Mouse (Mus musculus) gastrocnemius, postnatal 25 days (tissue): ENCODE data around the gene Cldn1. TPM values are rescaled to one million over a fixed set of nuclear protein-coding genes. Genes with fewer than 3 reads are reported as not detected.

Experiments used
- DNase-seq: peaks from one replicate; pipeline ENCODE4 v3.0.0; 2022
- long read RNA-seq, 2 experiments: library from polyadenylated mRNA; stranded (forward); transcript quantifications; one replicate each; pipeline ENCODE4 v2.0.0; 2021
- total RNA-seq, 2 experiments: library from RNA; stranded (reverse); gene quantifications; 1 replicate in 1 of 2; 2 replicates in 1 of 2; pipeline ENCODE4 v1.2.3; 2021

Cldn1 gene
- 1 to 10 TPM; 2.3 to 2.9 TPM for total RNA-seq
- long read RNA-seq, experiment 1, partial matches to known transcripts = 0 of 1 reads
- long read RNA-seq, experiment 1, other reads (novel, unspliced or antisense) = 0 of 1 reads
- long read RNA-seq, experiment 2, partial matches to known transcripts = 0 of 1 reads
- long read RNA-seq, experiment 2, other reads (novel, unspliced or antisense) = 0 of 1 reads

DNA sequence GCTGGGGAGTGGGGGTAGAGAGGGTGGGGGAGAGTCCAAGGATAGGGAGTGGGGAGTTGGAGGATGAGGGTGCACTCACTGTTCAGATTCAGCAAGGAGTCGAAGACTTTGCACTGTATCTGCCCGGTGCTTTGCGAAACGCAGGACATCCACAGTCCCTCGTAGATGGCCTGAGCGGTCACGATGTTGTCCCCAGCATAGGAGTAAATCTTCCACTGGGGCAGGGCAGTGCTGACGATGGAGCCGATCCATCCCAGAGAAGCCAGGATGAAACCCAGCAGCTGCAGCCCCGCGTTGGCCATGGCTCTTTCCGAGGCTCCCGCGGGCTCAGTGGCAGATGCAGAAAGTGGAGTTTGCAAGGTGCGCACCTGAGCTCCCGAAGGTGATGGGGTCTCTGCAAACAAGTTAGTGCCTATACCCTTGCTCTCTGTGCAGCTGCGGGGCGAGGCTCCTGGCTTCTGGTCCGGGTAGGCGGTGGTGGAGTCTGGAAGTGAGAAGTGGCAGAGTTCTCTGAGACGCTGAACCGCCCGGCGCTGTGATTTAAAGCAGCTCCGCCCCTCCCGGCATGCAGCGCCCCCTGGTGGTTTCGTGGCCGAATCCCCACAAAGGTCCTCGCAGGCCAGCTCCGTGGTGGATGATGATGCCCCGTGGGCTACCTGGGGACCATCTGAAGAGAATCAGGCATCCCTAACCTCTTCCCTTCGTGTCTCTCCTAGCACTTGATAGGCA is at the start of gene Cldn1:
Gene Cldn1 (minus strand): TSS at position 517 of the 729 bp plus-strand sequence.
- DNase-seq = peak; percentile 53

DNA sequence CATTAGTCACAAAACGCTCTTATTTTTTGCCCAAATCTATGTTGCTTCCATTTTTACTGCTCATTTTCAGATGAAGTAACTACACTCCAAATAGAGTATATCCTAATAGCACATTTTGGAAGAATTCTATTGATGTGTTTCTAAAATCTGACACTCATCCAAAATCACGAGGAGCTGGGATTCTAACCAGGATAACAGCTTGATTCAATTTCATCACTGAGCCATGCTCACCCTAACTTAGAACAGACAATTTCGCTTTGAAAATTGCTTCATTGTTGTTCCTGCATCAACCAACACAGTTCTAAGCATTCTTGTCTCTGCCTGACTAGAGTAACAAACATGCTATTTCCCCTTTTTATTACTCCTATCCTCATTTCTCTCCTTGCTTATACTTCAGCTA is 47.0 kb upstream of the Cldn1 start:
- DNase-seq = no peak

DNA sequence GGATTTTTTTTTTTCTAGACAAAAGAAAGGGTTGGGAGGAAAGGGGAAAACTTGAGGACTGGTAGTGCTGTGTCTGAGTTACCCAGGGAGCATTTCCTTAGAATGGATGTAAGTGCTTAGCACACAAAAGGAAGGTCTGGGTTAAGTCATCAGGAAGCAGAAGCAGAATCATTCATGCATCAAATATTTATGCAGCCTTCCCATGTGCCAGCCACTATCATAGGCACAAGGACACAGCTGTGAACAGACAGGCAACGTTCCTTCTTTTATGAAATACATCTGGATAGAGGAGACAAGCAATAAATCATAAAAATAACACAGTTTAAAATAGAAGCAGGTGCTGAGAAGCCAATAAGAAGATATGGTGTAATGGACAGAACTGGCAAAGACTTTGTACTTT is 32.4 kb upstream of the Cldn1 start:
- no peak for DNase-seq

DNA sequence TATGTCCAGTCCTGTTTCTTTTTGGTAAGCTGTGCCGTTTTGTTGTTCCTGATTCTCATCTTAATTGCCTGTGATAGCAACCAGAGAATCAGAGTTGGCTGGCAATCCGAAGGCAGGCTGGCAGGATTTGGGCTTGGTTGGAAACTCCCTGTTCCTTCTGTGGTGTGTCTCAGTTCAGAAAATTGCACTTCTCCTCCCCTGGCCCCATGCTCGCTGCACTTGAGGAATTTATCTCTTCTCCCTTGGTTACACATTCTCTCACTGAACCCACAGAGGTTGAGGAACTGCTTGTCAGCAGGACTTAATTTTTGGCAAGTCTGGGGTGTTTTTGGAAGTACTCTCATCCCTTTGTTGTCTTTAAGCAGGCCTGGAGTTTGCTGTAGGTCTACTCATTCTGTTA is 29.3 kb upstream of the Cldn1 start:
- DNase-seq = peak; percentile 5

DNA sequence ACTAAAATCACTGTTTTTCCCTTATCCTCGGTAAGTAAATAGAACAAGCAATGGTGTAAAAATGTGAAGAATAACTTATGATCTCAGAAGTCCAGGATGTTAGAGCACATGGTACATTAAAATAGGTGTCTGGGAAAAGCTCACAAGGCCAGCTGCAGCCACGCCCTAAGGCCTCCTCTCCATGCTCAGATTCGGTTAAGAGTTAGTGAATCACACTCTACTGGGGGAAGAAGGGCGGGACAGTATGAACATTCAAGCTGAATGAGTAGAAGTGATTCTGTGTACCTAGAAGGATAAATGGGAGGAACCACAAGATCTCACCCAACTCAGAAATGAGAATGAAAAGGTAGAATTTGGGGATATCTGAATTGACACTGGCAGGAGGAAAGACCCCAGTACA is 28.9 kb upstream of the Cldn1 start:
- no peak for DNase-seq

DNA sequence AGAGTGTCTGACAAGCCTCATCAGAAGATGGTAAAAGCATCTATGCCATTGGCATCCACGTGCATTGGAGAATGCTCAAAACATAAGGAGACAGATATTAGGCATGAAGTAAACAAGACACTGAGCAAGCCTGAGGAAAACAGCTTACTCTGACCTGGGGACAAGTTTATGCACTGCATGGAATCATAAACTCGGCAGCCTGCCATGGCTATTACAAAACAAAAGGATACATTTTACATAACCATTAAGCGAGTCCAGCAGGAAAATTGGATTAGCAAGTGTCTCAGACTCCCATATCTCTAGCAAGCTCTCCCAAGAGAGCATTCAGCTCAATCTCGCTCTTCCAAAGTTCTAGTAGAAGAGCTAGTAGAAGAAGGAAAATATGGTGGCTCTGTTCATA is 19.3 kb upstream of the Cldn1 start:
- DNase-seq = no peak

DNA sequence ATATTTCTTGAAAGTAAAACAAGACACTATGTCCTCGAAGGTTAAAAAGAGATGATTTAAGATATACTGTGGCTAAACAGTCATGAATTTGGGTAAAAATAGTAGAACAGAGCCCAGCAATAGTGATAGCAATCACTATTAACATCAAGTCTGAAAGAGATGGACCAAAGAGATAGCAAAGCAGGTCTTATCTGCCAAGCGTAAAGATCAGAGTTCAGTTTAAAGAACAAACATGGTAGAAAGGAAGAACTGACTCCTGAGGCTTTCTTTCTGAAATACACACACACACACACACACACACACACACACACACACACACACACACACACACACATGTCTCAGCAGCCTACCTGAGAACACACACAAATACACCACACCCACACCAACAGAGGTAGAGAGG is 14.5 kb upstream of the Cldn1 start:
- no peak for DNase-seq

DNA sequence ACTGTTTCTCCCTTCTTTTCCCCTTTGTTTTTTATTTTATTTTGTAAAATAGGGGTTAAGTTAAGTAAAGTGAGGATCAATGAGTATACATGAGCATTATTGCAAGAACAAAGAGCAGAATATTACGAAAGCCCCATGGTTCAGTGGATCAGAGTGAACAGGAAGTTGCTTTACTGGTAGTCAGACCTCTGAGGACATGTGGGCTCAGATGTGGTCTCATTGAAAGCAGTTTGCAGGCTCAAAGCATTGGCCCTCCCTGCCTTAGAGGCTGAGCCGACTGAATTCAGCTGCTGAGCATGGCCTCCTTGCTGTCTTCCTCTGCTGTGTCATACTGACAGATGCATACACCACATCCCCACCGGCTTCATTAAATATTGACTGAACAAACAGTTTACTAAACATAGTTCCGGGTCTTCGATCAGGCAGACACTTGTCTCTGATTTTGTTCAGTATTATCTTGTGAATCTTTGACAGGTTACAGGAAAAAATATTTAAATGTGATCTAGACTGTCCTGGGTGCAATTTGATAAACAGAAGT is 12.5 kb upstream of the Cldn1 start:
- DNase-seq = no peak

DNA sequence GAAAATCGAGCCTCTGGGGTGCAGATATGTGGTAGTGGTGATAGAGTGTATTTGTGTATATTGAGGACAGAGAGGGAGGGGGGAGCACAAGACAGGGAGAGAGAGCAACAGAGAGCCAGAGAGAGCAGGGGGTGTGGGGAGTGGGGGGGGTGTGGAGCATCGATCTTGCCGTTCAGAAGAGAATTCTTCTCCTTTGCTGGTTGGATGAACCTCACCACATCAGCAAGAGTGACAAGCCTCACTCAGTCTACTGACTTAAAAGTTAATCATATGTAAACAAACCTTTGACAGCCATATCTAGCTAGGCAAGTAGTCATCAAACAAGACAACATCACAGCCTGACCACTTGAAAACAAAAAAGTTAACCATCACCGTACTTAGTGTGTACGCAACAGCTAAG is 5.5 kb upstream of the Cldn1 start:
- DNase-seq = no peak

DNA sequence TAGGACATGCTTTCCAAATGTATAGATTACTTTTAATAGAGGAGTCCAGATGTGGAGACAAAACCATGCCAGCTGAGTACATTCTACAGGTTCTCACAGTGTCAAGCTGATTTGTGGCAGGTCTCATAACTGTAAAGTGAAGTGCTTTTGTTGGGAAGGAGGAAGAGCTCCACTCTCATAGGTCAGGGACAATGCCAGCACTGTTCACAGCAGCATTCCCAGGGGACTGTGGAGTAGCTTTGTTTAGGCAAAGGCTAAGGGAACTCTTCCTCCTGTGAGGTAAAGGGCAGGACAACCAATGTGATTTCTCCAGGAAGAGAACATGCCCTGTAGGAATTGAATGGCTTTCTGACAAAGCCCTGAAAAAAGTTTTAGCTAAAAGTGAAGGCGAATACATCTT is 1.5 kb downstream of the Cldn1 start:
- no peak for DNase-seq

DNA sequence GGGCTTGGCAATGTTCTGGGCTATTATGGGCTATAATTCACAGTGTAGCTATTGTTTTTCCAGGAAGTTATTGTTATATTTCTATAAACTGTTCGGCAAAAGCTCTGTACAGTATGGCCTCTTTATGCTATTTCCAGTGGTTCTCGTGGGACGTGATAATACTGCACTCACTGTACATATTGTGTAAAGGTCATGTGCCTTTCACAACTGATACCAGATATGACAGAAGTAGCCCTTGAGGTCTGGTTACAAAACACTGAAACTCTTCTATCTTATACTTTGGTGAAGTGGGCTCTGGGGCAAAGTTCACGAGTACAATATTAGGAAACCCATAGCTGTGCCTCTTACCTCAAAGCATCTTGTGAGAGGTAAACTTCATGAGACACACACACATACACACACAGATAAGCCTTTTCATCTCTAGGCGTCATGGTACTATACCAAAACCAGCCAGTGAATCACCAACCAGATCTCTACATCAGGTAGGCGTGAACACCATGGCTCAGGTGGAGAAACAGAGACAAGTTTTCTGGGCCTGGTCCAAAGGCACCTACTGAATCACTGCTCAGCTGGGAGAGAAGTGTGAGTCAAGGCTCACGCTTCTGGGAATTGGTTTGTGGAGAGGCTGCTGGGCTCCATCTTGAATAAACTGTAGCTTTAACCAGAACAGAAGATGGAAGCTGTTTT is 2.5 kb downstream of the Cldn1 start:
- no peak for DNase-seq

DNA sequence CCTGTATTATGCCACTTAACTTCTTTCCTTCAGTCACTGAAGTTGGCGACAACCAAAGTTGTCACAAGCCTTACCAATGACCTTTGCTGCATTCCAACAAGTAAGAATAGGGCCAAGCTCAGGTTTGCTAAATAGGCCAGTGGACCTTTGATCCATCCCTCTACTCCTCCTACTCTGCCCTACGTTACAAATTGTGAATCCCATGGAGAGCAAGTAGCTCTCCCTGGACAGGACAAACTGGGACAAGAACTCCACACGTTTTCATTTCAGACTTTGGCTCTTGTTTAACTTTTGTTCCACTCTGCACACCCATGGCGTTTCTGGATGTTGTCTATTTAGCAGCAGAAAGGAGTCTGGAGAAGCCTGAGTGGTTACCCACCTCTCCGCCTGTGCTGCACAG is 3.5 kb downstream of the Cldn1 start:
- DNase-seq = no peak

DNA sequence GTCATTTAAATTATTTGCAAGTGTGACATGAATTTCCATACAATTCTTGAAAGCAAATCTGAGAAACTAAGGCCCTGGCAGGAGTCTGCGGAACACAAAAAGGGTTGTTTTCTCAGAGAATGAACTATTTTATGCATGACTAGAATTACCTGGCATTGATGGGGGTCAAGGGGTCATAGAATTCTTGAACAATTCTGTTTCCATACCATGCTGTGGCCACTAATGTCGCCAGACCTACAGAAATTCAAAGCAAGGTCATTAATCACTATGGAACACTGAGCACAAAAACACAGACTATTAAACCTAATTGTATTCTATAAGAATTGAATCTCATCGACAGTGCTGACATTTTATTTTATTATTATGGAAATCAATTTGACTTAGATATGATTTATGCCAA is 10.9 kb downstream of the Cldn1 start:
- DNase-seq = no peak

DNA sequence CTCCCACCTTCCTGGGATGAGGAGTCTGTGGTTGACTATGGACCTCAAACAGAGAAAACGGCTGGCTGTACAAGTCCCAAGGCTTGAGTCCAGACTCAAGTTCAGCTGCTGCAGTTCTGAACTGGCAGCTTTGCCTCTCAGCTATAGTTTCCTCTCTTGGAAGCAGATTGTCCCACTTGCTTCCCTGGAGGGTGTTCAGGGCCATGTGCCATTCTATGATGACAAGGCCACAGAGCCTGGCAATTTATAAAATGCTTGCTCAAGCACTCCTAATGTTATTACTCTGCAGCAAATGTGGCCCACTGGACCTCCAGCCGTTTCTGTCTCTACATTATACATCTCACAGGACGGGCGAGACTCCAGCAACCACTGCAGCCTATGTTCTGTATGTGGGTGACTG is 12.0 kb downstream of the Cldn1 start:
- DNase-seq = no peak

DNA sequence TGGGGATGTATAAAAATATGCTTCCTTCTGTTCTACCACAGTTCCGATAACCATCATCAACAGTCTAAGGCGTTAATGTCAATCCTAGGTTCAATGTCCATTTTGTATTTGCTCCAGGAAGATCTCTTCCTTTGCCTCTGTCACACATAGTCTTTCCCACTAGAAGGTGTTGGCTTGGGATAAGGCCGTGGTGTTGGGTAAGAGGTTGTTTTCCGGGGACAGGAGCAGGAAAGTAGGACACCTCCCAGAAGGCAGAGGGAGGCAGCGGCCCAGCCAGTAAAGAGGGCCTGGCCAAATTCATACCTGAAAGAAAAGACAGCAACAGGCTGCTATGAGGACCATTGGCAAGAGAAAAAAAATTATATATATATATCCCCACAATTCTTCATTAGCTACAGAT is 12.7 kb downstream of the Cldn1 start:
- no peak for DNase-seq

DNA sequence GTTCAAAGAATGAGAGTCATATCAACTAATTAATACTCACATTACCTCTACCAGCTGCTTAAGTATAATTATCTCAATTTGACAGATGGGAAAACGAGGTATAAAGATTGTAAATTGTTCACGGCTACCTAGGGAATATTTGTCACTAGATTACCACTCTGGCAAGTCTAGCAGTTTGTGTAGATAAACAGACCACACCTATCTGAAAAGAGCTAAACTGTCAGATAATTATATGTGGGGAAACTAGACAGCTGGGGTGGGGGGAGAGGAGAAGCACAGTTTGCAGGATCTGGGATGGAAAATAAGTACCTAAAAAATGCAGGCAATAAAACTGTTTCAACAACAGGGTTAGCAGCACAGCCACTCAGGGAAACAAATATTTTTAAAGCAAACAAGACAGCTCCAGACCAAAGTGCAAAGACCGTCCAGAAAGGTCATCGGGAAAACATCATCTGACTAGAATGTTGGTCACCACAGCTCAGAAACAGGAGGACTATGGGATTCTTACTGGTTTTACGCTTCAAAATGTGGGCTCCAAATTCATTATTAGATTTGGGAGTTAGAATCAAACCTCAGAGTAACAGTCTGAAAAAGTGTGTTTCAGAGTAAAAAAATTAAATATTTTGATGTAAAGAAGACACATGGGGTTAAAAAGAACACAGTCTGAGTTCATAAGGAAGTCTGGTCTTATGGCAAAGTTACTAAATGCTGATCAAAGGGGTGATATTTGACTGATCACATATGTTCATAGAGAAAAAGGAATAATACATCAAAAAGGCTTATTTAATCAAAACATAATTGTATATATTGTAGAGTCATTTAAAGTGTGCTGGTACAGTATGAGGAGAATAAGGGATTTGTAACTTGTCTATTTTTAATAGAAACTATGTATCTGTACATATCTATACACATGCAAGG is 13.5 kb downstream of the Cldn1 start:
- no peak for DNase-seq

DNA sequence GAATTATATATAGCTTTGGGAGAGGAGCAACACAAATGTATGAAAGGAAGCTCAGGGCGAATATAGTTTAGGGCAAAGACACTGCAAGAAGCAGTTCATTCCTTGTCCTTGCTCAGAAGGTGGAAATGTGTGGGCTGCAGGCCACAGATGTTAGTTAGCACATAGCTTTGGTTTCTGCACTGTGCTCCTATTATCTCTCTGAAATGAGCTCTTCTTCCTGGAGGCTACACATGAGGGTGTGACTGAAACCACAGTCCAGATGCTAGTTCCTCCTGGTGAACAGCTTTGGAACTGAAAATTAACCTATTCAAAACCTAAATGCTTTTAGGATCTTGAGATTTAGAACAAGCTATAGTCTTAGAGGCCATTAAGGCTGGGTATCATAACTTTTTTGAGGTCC is 16.1 kb downstream of the Cldn1 start:
- DNase-seq = no peak

DNA sequence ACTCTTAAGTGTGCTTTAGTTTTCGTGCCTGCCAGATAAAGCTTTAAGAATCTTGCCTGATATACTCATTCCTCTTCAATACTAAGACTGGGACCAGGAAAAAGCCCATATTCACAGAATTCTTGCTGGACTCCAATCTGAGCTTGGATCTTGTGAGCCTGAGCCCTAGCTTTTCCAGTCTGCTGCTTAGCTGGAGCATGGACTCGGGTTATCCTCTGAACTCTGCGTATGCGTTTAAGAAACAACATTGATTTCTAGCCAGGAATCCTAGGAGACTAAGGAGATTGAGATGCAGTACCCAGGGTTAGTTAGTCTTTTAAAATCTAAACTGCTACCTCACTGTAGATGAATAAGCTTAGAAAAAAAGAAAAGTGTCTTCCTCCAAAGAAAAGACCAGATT is 20.9 kb downstream of the Cldn1 start:
- DNase-seq = no peak

DNA sequence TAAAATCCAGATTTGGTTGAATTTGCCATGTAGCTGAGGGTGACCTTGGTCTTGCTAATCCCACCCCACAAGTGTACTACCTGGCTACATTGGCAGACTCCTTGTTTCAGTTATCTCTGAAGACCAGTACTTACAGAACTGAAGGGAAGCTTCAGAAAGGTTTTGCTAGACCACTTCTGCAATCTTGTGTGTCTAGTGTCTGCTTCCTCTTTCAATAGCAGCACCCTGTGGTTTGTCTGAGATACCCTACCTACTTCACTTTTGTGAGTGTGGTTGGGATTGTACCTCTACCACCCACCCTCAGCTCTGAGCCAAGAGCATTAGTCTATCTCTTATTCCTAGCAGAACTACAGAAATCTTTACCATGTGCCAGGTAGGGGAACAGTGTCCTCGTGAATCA is 22.8 kb downstream of the Cldn1 start:
- DNase-seq = no peak

DNA sequence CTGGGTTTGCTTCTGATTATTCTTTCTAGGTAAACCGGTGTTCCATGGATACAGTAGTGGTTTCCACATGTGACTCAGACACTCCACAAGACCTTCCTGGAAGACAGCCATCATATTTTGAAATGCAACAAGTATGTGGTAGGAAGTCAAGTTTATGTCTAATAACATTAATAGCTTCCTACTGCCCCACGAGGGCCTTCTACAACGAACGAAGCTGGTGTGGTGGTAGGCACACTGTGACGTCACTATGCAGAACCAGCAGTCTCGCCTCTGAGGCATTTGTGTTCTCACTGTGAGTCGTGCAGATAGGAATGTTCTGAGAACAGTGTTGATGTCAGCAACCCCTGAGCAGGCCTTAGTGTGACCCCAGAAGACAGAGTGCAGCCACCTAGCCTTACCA is 55.4 kb downstream of the Cldn1 start:
- no peak for DNase-seq

DNA sequence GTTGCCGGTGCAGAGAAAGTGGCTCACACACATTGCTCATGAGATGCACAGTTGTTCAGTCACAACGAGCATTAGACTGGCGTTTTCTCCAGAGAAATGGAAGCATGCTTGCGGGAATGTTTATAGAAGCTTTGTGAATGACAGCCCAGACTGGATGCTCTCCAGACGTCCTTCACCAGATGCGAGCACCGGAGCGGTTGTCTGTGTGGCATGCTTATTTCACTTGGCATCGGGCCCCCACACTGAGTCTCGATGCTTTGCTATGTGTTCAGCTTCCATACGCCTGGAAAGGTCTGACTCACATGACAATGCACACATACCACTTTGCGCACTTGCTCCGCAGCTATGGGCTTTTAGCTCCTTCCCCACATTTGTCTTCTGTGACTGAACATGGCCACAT is 56.8 kb downstream of the Cldn1 start:
- no peak for DNase-seq

DNA sequence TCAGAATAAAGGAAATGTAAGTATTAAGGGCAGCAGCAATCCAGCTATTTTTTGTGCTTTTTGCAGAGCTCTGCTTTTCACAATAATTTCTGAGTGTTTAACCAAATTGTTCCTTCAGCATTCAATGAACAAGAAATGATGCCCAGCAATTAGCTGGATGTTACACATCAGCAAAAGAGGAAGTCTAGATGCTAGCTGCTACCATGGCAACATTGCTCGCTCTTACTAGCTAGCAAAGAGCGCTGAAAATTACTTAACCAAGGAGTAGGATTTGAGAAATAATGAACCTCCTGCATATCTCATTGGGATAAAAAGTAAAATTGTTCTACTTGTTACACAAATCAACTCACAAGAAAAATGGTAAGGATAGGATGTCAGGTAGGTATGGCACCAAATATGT is 62.2 kb downstream of the Cldn1 start:
- no peak for DNase-seq
